Mouse (Mus musculus) embryonic facial prominence, embryonic 15.5 days (tissue): ENCODE measurements around the gene Slc30a9. TPM values are rescaled to one million over a fixed set of nuclear protein-coding genes. Genes with fewer than 3 reads are reported as not detected.

ENCODE experiments used
- ATAC-seq: fragments of 200-750 bp; cut with Nextera tagmentation; 2 replicates; pipeline ENCODE4 v1.8.0; 2017; ENCODE audit warnings: low read depth, moderate TSS enrichment; ENCODE audit not compliant: insufficient number of reproducible peaks, low FRiP score, low TSS enrichment
- H3K27ac ChIP-seq: fragments of 300-500 bp; sonication (generic); replicated peaks from 2 replicates; pipeline ENCODE4 v1.5.1; 2015; ENCODE audit warnings: mild to moderate bottlenecking, inconsistent platforms
- H3K27me3 ChIP-seq: fragments of 300-500 bp; sonication (generic); 2 replicates; pipeline ENCODE4 v1.6.1; 2015; ENCODE audit warnings: inconsistent platforms
- H3K36me3 ChIP-seq: fragments of 300-500 bp; sonication (generic); 2 replicates; pipeline ENCODE4 v1.6.1; 2015; ENCODE audit warnings: mild to moderate bottlenecking, inconsistent platforms
- H3K4me1 ChIP-seq: fragments of 300-500 bp; sonication (generic); 2 replicates; pipeline ENCODE4 v1.6.1; 2015; ENCODE audit warnings: inconsistent platforms
- H3K4me2 ChIP-seq: fragments of 300-500 bp; sonication (generic); replicated peaks from 2 replicates; pipeline ENCODE4 v1.6.1; 2015; ENCODE audit warnings: mild to moderate bottlenecking, inconsistent platforms
- H3K4me3 ChIP-seq: fragments of 300-500 bp; sonication (generic); replicated peaks from 2 replicates; pipeline ENCODE4 v1.5.1; 2015; ENCODE audit warnings: mild to moderate bottlenecking, inconsistent platforms
- H3K9ac ChIP-seq: fragments of 300-500 bp; sonication (generic); 2 replicates; pipeline ENCODE4 v1.6.1; 2015; ENCODE audit warnings: inconsistent platforms
- H3K9me3 ChIP-seq: fragments of 300-500 bp; sonication (generic); replicated peaks from 2 replicates; pipeline ENCODE4 v1.6.1; 2016; ENCODE audit warnings: inconsistent platforms
- WGBS: fragments of 180-500 bp; shearing (Covaris S2); methylation state at CpG from one replicate; pipeline ENCODE4 v1.1.7; 2015; 5-methylcytosine and 5-hydroxymethylcytosine counted together
- polyA plus RNA-seq: library from polyadenylated mRNA; unstranded; fragments of >200 nt; fragmentation: Nextera tagmentation; extraction: Ambion mirVana; gene quantifications from 2 replicates; pipeline ENCODE4 v1.2.1, GENCODE M21; 2015

Slc30a9 gene
- polyA plus RNA-seq, 1 experiment from 2014 or later = 86.9 TPM

GRCm38 (mm10) chr5:67295682-67296081 lies 11.1 kb upstream of the Slc30a9 start:
- ATAC-seq = no peak
- Histone ChIP-seq H3K4me2 (no peak overlapping the region), H3K36me3 (no peaks in the 10 kb centered on the region), H3K27me3 (no peaks in the 10 kb centered on the region), H3K4me3 (no peak overlapping the region), H3K9ac (no peak overlapping the region), H3K27ac (no peak overlapping the region), H3K9me3 (no peaks in the 10 kb centered on the region), H3K4me1 (no peaks in the 10 kb centered on the region)
- 75% methylated on average over 6 of the region's 6 CpGs for WGBS

- H3K4me3 ChIP-seq = no peak overlapping the region
- no peaks in the 10 kb centered on the region for H3K27me3 ChIP-seq
- H3K4me2 ChIP-seq = no peak overlapping the region
- WGBS = 81% methylated on average over 1 of the region's 1 CpGs
- no peaks in the 10 kb centered on the region for H3K4me1 ChIP-seq
- H3K36me3 ChIP-seq = no peaks in the 10 kb centered on the region
- H3K9ac ChIP-seq = no peak overlapping the region
- no peak overlapping the region for H3K27ac ChIP-seq
- ATAC-seq = no peak
- no peaks in the 10 kb centered on the region for H3K9me3 ChIP-seq
Measured at GRCm38 (mm10) chr5:67296171-67296570, 10.6 kb upstream of the Slc30a9 start.

DNA sequence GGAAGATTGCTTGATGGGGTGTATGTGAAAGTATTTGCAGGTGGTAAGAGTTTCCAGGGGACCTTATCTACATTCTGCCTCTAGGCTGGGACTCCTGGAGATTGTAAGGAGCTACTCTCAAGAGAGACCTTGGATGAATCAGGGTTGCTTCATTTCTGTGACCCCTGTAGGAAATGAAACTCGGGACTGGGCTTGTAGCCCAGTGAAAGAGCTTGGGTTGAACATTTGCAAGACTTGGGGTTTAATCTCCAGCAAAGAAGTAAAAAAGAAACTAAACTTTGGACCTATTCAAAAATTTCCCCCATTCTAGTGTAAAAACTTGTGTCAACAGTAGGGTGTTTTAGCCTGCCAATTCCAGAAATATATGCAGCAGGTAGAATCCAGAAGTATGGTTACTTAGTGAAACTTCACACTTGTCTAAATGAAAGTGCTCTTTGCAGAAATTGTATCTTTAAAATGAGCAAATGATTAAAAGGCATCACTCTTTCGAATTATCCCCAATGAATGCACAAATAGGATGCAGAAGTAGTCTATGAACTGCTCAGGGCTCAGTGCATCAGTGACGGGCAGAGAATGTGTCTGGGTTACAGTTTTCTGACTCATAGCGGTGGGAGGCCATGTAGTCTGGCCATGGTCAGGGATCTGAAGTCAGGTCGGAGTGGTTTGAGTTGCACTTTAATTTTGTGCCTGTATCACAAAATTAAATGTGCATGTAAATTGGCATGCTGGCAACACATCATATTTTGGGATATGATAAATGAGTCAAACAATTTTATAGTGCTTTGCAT lies 9.5 kb upstream of the Slc30a9 start:
- Histone ChIP-seq H3K4me2 (no peak overlapping the region), H3K4me1 (no peaks in the 10 kb centered on the region)
- 84% methylated on average over 5 of the region's 5 CpGs for WGBS

DNA sequence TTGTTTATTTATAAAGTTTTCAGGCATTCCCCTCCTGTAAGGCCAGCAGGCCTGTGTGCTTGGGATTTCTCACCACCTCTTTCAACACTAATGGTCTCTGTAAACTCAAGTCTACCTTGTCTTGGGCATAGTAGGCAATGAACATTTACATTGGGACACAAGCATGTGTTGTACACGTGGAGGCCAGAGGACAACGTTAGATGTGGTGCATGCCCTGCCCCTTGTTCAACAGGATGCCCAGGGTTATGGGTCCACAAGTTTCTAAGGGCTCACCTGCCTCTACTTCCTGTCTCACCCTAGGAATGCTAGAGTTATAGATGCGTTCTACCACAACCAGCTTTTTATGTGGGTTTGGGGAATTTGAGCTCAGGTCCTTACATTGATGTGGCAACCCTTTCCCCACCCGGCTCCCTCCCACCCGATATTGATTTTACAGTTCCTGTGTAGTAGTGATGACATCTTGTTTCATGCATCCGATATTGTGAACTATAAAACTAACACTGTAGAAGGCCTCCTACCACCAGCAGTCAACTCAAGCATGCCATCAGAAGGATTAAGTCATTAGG lies 6.8 kb upstream of the Slc30a9 start:
- Histone ChIP-seq H3K4me1 (no peaks in the 10 kb centered on the region), H3K4me3 (no peak overlapping the region), H3K4me2 (no peak overlapping the region), H3K9me3 (no peaks in the 10 kb centered on the region), H3K27ac (no peak overlapping the region), H3K27me3 (no peaks in the 10 kb centered on the region), H3K9ac (no peak overlapping the region), H3K36me3 (no peaks in the 10 kb centered on the region)
- ATAC-seq = no peak
- 84% methylated on average over 6 of the region's 6 CpGs for WGBS

More for the DNA sequence above, 9.5 kb upstream of the Slc30a9 start:
- no peaks in the 10 kb centered on the region for H3K9me3 ChIP-seq
- no peak overlapping the region for H3K4me3 ChIP-seq
- H3K27me3 ChIP-seq = no peaks in the 10 kb centered on the region
- H3K9ac ChIP-seq = no peak overlapping the region
- no peak overlapping the region for H3K27ac ChIP-seq
- ATAC-seq = no peak
- no peaks in the 10 kb centered on the region for H3K36me3 ChIP-seq

DNA sequence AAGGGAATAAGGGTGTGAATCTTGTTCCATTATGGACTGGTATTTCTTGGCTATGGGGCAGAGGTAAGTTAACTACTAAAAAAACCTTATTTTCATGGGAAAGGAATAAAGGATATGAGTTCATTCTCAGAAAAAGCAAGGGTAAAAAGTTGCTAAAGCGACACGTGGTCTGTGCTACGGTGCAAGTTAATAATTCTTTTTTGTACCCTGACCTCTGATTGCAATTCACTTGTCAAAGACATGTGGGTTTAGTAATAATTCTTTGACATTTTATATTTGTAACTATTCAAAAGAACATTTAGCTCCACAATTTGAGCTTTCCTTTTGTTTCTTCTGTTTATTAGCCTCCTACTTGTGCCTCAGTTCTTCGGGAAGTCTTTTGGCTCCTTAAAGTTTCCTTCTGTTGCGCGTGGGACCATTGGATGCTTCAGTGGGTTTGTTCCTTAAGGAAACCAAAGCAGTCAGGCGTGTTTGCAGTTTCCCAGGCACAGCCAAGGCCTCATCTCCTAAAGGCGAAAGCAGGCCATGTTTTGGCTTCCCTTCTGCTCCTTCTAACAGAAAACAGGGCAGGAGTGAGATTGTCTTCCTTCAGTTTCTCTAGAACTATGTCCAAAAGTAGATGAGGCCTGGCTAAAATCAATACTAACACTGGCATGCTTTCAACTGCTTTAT lies 5.7 kb upstream of the Slc30a9 start:
- Histone ChIP-seq H3K4me3 (no peak overlapping the region), H3K36me3 (no peaks in the 10 kb centered on the region), H3K9ac (no peak overlapping the region), H3K27ac (no peak overlapping the region), H3K4me1 (no peaks in the 10 kb centered on the region), H3K27me3 (no peaks in the 10 kb centered on the region), H3K9me3 (no peaks in the 10 kb centered on the region), H3K4me2 (no peak overlapping the region)
- ATAC-seq = no peak
- 94% methylated on average over 8 of the region's 8 CpGs for WGBS

GRCm38 (mm10) chr5:67301722-67302331 lies 4.9 kb upstream of the Slc30a9 start:
- Histone ChIP-seq H3K9ac (no peak overlapping the region), H3K4me1 (no peaks in the 10 kb centered on the region), H3K9me3 (no peaks in the 10 kb centered on the region), H3K4me2 (no peak overlapping the region), H3K27me3 (no peaks in the 10 kb centered on the region), H3K27ac (no peak overlapping the region), H3K4me3 (no peak overlapping the region), H3K36me3 (no peaks in the 10 kb centered on the region)
- ATAC-seq = no peak
- 89% methylated on average over 7 of the region's 8 CpGs for WGBS

GRCm38 (mm10) chr5:67303816-67304215 lies 2.9 kb upstream of the Slc30a9 start:
- Histone ChIP-seq H3K27ac (no peak overlapping the region), H3K27me3 (no peaks in the 10 kb centered on the region), H3K9ac (no peak overlapping the region), H3K9me3 (no peaks in the 10 kb centered on the region), H3K4me2 (no peak overlapping the region), H3K36me3 (no peaks in the 10 kb centered on the region), H3K4me1 (peaks cover 8% of the 10 kb centered on the region), H3K4me3 (no peak overlapping the region)
- WGBS = 68% methylated on average over 1 of the region's 1 CpGs
- no peak for ATAC-seq

DNA sequence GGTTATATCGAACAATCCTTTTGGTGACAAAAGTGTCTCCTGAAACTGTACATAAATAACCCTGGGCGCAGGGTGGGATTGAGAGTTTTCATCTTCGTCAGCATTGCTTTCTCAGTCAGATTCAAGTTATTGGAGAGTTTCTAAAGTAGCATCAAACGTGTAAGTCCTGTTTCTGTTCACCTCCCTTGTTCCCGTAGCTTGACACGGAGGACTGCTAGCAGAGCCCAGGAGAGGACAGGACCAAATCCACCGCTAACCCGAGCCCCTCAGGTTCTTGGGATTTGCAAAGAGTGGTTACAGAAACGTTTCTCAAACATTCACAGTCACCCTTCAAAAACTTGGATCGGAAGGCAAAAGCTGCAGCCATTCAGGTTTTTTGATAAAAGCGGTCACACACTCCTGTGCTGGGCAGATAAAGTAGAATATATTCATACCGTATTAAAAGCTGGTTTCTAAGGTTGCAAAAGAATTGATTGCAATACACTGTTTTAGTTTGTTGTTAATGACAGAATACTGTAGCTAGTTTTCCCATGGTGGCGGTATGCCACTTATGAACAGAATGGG lies 986 bp downstream of the Slc30a9 start:
- no peak overlapping the region for H3K27ac ChIP-seq
- ATAC-seq = no peak

GRCm38 (mm10) chr5:67311811-67312521 lies 5.2 kb downstream of the Slc30a9 start:
- H3K36me3 ChIP-seq = peaks cover 7% of the 10 kb centered on the region; the same call in 1 of the 2 replicates
- no peaks in the 10 kb centered on the region for H3K9me3 ChIP-seq
- no peak overlapping the region for H3K9ac ChIP-seq
- no peak overlapping the region for H3K4me3 ChIP-seq
- H3K4me1 ChIP-seq = peaks cover 8% of the 10 kb centered on the region
- 62% methylated on average over 3 of the region's 3 CpGs for WGBS
- H3K27ac ChIP-seq = no peak overlapping the region
- H3K27me3 ChIP-seq = no peaks in the 10 kb centered on the region
- no peak for ATAC-seq
- H3K4me2 ChIP-seq = no peak overlapping the region

More for the DNA sequence above, 986 bp downstream of the Slc30a9 start:
- Histone ChIP-seq H3K4me2 (peak overlapping the region; percentile 62), H3K4me1 (peaks cover 8% of the 10 kb centered on the region), H3K4me3 (peak overlapping the region; percentile 100), H3K9me3 (no peaks in the 10 kb centered on the region), H3K9ac (peak overlapping the region; percentile 89), H3K27me3 (no peaks in the 10 kb centered on the region), H3K36me3 (no peaks in the 10 kb centered on the region)
- WGBS = 30% methylated on average over 13 of the region's 13 CpGs

DNA sequence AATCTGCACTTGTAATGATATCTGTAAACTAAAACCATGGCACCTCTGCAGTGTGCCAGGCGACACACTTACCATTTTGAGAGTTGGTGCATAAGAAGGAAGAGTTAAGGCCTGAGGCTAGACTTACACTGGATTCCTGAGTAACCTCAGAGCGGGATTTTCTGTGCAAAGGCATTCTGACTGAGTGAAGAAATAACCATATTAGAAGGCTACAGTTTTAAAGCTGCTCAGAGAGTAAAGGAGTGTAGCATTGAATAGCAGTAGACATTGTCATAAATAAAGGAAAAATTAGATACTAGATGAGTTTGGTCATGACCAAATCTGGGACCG lies 5.7 kb downstream of the Slc30a9 start:
- Histone ChIP-seq H3K27ac (no peak overlapping the region), H3K4me3 (no peak overlapping the region), H3K27me3 (no peaks in the 10 kb centered on the region), H3K9ac (no peak overlapping the region), H3K4me1 (peaks cover 7% of the 10 kb centered on the region), H3K9me3 (no peaks in the 10 kb centered on the region), H3K4me2 (no peak overlapping the region), H3K36me3 (peaks cover 8% of the 10 kb centered on the region; the same call in 1 of the 2 replicates)
- no peak for ATAC-seq
- WGBS = 87% methylated on average over 3 of the region's 3 CpGs
